Comparison of ENCODE assay signal across 24 mouse cellular contexts in the genomic region with DNA sequence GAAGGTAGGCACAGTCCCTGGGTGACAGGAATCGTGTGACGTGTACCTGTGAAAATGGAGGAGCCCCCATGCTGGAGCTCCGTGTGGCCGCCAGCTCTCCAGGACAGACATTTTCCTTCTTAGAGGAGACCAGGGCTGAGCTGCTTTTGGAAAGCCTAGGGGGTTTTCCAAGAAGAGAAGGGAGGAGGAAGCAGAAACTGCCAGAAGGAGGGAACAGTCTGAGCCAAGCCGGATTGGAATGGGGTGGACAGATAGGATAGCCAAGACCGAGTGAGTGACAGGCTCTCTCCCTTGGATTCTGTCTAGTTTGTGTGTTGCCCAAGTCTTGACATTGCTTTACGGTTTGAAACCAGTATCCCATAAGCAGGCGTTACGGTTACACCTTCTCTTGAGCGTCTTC. TPM values are rescaled to one million over a fixed set of nuclear protein-coding genes. Genes with fewer than 3 reads are reported as not detected.
DNase-seq lines count a peak whose midpoint lies in the region; ATAC-seq and TF ChIP-seq lines count a peak whose summit lies in the region.
"Had no signal": no experiment of that assay in that cellular context is flagged by ENCODE, and none has a peak within 500 bp of the region (broad histone marks: within the 10 kb centered on the region; RNA-seq: fewer than 3 reads in every experiment).

No protein-coding gene starts in this region.

- WGBS in heart, embryonic 11.5 days (ENCODE audit: insufficient replicate concordance), result 88% methylated on average over 10 of the region's 10 CpGs

- H3K36me3 ChIP-seq in heart, embryonic 11.5 days (ENCODE audit: control insufficient read depth, insufficient read depth, low read length), result no peaks in the 10 kb centered on the region
- H3K36me3 ChIP-seq: embryonic facial prominence, embryonic 10.5 days; embryonic facial prominence, embryonic 12.5 days; forebrain, embryonic 15.5 days; G1E had no signal

- peak; percentile 17 for DNase-seq in cerebellum, postnatal 14 days
- no peak for DNase-seq in cerebellum, adult 11 months
- DNase-seq in gastrocnemius, adult 2 months, result peak; percentile 46
- DNase-seq in gastrocnemius, postnatal 10 days, result no peak
- DNase-seq in heart, adult 18-20 months, result peak; percentile 34 to 49
- DNase-seq in skeletal muscle tissue, adult 2 months (ENCODE audit: low read depth, low spot score), result peak; percentile 46
- no peak for DNase-seq in B cell, adult 2 months
- DNase-seq: adrenal gland, adult 8-10 months; adrenal gland, postnatal 14 days; adrenal gland, postnatal 36 days; cerebellum, adult 18-20 months; cerebellum, adult 8-10 months; cerebellum, postnatal 25 days; forebrain, postnatal 0 days had no signal

- no peak overlapping the region for H3K4me2 ChIP-seq in heart, embryonic 11.5 days
- H3K4me2 ChIP-seq: embryonic facial prominence, embryonic 12.5 days; forebrain, embryonic 13.5 days; forebrain, embryonic 15.5 days had no signal

- ATAC-seq in heart, embryonic 11.5 days (replicated peaks; ENCODE audit: insufficient number of reproducible peaks, low FRiP score, low TSS enrichment), result no peak
- ATAC-seq: activated CD4-positive, CD25-positive, alpha-beta regulatory T cell, adult 4 months; CD4-positive, CD25-positive, alpha-beta regulatory T cell, adult 4 months; forebrain, embryonic 13.5 days; forebrain, embryonic 15.5 days; forebrain, postnatal 0 days; Patski had no signal

- intact Hi-C loops in gastrocnemius, adult 2 months (cut with DNase I), result no loop called here

- no peaks in the 10 kb centered on the region for H3K4me1 ChIP-seq in heart, embryonic 11.5 days (ENCODE audit: control insufficient read depth, insufficient read depth, low read length)
- H3K4me1 ChIP-seq: embryonic facial prominence, embryonic 12.5 days; forebrain, embryonic 13.5 days; forebrain, embryonic 15.5 days had no signal

- no peak for TF ChIP-seq CTCF in gastrocnemius, adult 2 months (IDR thresholded peaks at IDR 0.05)

- H3K27ac ChIP-seq in gastrocnemius, adult 2 months, result no peak overlapping the region
- no peak overlapping the region for H3K27ac ChIP-seq in heart, embryonic 11.5 days (ENCODE audit: low read depth, low read length)
- H3K27ac ChIP-seq: embryonic facial prominence, embryonic 10.5 days; embryonic facial prominence, embryonic 12.5 days; forebrain, embryonic 13.5 days; forebrain, embryonic 15.5 days had no signal

- H3K4me3 ChIP-seq in gastrocnemius, adult 2 months, result 0 out of 2 replicates have a peak overlapping the region, but pooled peaks have one; percentile 17
- no peak overlapping the region for H3K4me3 ChIP-seq in heart, embryonic 11.5 days (ENCODE audit: low read depth, low read length)
- H3K4me3 ChIP-seq: embryonic facial prominence, embryonic 10.5 days; embryonic facial prominence, embryonic 12.5 days; forebrain, embryonic 13.5 days; forebrain, embryonic 15.5 days had no signal

- no peaks in the 10 kb centered on the region for H3K9me3 ChIP-seq in heart, embryonic 11.5 days (replicated peaks; ENCODE audit: control insufficient read depth, low read length)
- H3K9me3 ChIP-seq: embryonic facial prominence, embryonic 12.5 days; forebrain, embryonic 13.5 days; forebrain, embryonic 15.5 days had no signal

- no peak overlapping the region for H3K9ac ChIP-seq in heart, embryonic 11.5 days (ENCODE audit: low read depth, low read length)
- H3K9ac ChIP-seq: embryonic facial prominence, embryonic 12.5 days; forebrain, embryonic 13.5 days; forebrain, embryonic 15.5 days; forebrain, postnatal 0 days had no signal

- H3K27me3 ChIP-seq in heart, embryonic 11.5 days (ENCODE audit: control insufficient read depth, insufficient read depth, low read length), result no peaks in the 10 kb centered on the region; the same call in 1 of the 2 replicates
- H3K27me3 ChIP-seq: CH12.LX; embryonic facial prominence, embryonic 12.5 days; forebrain, embryonic 13.5 days; forebrain, embryonic 15.5 days; Patski had no signal

RNA-seq across cellular contexts. Expression of gene Galnt12, which starts 11.9 kb away (rescaled TPM):
- under 1 TPM in 1 of 2 experiments, not detected in 1; 0.17 TPM for total RNA-seq in gastrocnemius, adult 2 months (2021)
- total RNA-seq in gastrocnemius, postnatal 10 days (2021), result under 1 TPM; 0.72 to 0.73 TPM
- total RNA-seq in heart, adult 18-20 months (2021), result under 1 TPM; 0.30 to 0.57 TPM
- polyA plus RNA-seq in heart, embryonic 11.5 days (2014; fragmentation: Nextera tagmentation; extraction: Ambion mirVana), result 0.89 and 1.5 TPM in 2 replicates
- total RNA-seq: G1E had no signal
- polyA plus RNA-seq: G1E had no signal

RNA-seq across cellular contexts. Expression of gene Anks6, which starts 46.3 kb away (rescaled TPM):
- total RNA-seq in gastrocnemius, adult 2 months (2021), result 1 to 10 TPM; 1.4 to 1.8 TPM
- 1 to 10 TPM; 4.7 to 7.1 TPM for total RNA-seq in gastrocnemius, postnatal 10 days (2021)
- total RNA-seq in heart, adult 18-20 months (2021), result 1 to 10 TPM; 2.3 to 3.0 TPM
- polyA plus RNA-seq in heart, embryonic 11.5 days (2014; fragmentation: Nextera tagmentation; extraction: Ambion mirVana), result 1.4 TPM in 2 replicates
- total RNA-seq: CH12.LX had no signal
- polyA plus RNA-seq: activated CD4-positive, CD25-positive, alpha-beta regulatory T cell, adult 4 months; CD4-positive, CD25-positive, alpha-beta regulatory T cell, adult 4 months; G1E had no signal

Comparison
In these comparisons a context has a peak if more than half of its experiments do, and no peak if none do; other contexts are left out.
1. DNase-seq: peak in cerebellum, postnatal 14 days (2 of 2), gastrocnemius, adult 2 months (single experiment), heart, adult 18-20 months (2 of 2) and skeletal muscle tissue, adult 2 months (single experiment); none in cerebellum, adult 11 months (single experiment), gastrocnemius, postnatal 10 days (single experiment) and B cell, adult 2 months (0 of 2).